18 mouse cellular contexts compared by ENCODE assay signal in genomic region chr14:60489111-60489510, GRCm38 (mm10).
DNase-seq lines count a peak whose midpoint lies in the region; ATAC-seq lines count a peak whose summit lies in the region.
"Had no signal": no experiment of that assay in that cellular context is flagged by ENCODE, and none has a peak within 500 bp of the region (broad histone marks: within the 10 kb centered on the region; RNA-seq: fewer than 3 reads in every experiment).

No protein-coding gene starts in this region.

- peaks cover 18% of the 10 kb centered on the region for H3K4me1 ChIP-seq in heart, embryonic 10.5 days
- peaks cover 23% of the 10 kb centered on the region for H3K4me1 ChIP-seq in kidney, embryonic 15.5 days

- no peak overlapping the region for H3K4me2 ChIP-seq in kidney, embryonic 15.5 days
- H3K4me2 ChIP-seq: forebrain, embryonic 15.5 days; hindbrain, embryonic 12.5 days had no signal

- H3K4me3 ChIP-seq in heart, embryonic 10.5 days, result no peak overlapping the region
- no peak overlapping the region for H3K4me3 ChIP-seq in kidney, embryonic 15.5 days (replicated peaks)
- H3K4me3 ChIP-seq: forebrain, embryonic 15.5 days; hindbrain, embryonic 12.5 days had no signal

- ATAC-seq in kidney, embryonic 15.5 days (replicated peaks; ENCODE audit: low FRiP score), result no peak
- ATAC-seq: forebrain, embryonic 15.5 days; hindbrain, embryonic 16.5 days; inflammation-experienced regulatory T-cells, adult 6 months had no signal

- peaks cover 24% of the 10 kb centered on the region for H3K27me3 ChIP-seq in heart, embryonic 10.5 days (ENCODE audit: insufficient read depth, poor library complexity, severe bottlenecking)
- peaks cover 27% of the 10 kb centered on the region for H3K27me3 ChIP-seq in kidney, embryonic 15.5 days
- H3K27me3 ChIP-seq: forebrain, embryonic 15.5 days; hindbrain, embryonic 12.5 days had no signal

- H3K36me3 ChIP-seq in heart, embryonic 10.5 days, result no peaks in the 10 kb centered on the region
- no peaks in the 10 kb centered on the region for H3K36me3 ChIP-seq in kidney, embryonic 15.5 days
- H3K36me3 ChIP-seq: forebrain, embryonic 15.5 days; hindbrain, embryonic 12.5 days had no signal

- DNase-seq in heart, adult 11 months, result peak; percentile 24
- DNase-seq in heart, embryonic 10.5 days (ENCODE audit: low spot score), result no peak
- DNase-seq in kidney, adult 8-10 months, result peak; percentile 58 to 75
- peak; percentile 62 for DNase-seq in kidney, postnatal 14 days
- DNase-seq in thymus, postnatal 0 days (ENCODE audit: low spot score), result no peak
- DNase-seq in embryo, embryonic 11 days, result no peak
- DNase-seq: adrenal gland, adult 2 months; adrenal gland, postnatal 25 days; cerebellum, adult 18-20 months; cerebellum, postnatal 36 days; gastrocnemius, postnatal 25 days; heart, postnatal 10 days; heart, postnatal 4 days had no signal

- no peak overlapping the region for H3K27ac ChIP-seq in heart, embryonic 10.5 days
- no peak overlapping the region for H3K27ac ChIP-seq in kidney, embryonic 15.5 days
- H3K27ac ChIP-seq: forebrain, embryonic 15.5 days; hindbrain, embryonic 12.5 days had no signal

- WGBS in heart, embryonic 10.5 days, result 81% methylated on average over 4 of the region's 4 CpGs
- 85% methylated on average over 4 of the region's 4 CpGs for WGBS in kidney, embryonic 15.5 days

- no peak overlapping the region for H3K9ac ChIP-seq in kidney, embryonic 15.5 days
- H3K9ac ChIP-seq: forebrain, embryonic 15.5 days; hindbrain, embryonic 12.5 days had no signal

- H3K9me3 ChIP-seq in heart, embryonic 10.5 days, result no peaks in the 10 kb centered on the region
- H3K9me3 ChIP-seq in kidney, embryonic 15.5 days (replicated peaks), result no peaks in the 10 kb centered on the region
- H3K9me3 ChIP-seq: forebrain, embryonic 15.5 days; hindbrain, embryonic 12.5 days had no signal

Comparison
In these comparisons a context has a peak if more than half of its experiments do, and no peak if none do; other contexts are left out.
1. DNase-seq: peak in heart, adult 11 months (single experiment), kidney, adult 8-10 months (2 of 2) and kidney, postnatal 14 days (single experiment); none in heart, embryonic 10.5 days (single experiment), thymus, postnatal 0 days (single experiment) and embryo, embryonic 11 days (single experiment).